Mouse (Mus musculus) adrenal gland, adult 10 weeks (tissue): ENCODE results near the gene Zdhhc21. TPM values are rescaled to one million over a fixed set of nuclear protein-coding genes. Genes with fewer than 3 reads are reported as not detected.

ENCODE experiments used
- polyA plus RNA-seq: library from polyadenylated mRNA; stranded (reverse); fragments of 350-450 nt; fragmentation: Illumina TruSeq; extraction: RNeasy Lipid Tissue Mini Kit (QIAGEN cat#74804); gene quantifications from one replicate; pipeline ENCODE4 v1.2.3, GENCODE M21; 2014; ENCODE audit warnings: low read depth, low replicate concordance

Zdhhc21 gene
- 48.5 TPM for polyA plus RNA-seq

GRCm38 (mm10) chr4:82859131-82860125, at the start of gene Zdhhc21:
TSS of gene Zdhhc21 (minus strand) at chr4:82859958.

GRCm38 (mm10) chr4:82884636-82885534, 25.1 kb upstream of the Zdhhc21 start, which contains the start of gene Cer1:
TSS of gene Cer1 (minus strand) at chr4:82885148.

Other genes starting within 250 kb of the Zdhhc21 start
- 91.5 TPM for gene Nfib, start 154.2 kb downstream of the Zdhhc21 start, polyA plus RNA-seq
- gene Cer1, start 25.2 kb upstream of the Zdhhc21 start, polyA plus RNA-seq = not detected
- 1.2 TPM for gene Frem1, start 192.4 kb upstream of the Zdhhc21 start, polyA plus RNA-seq